Mouse (Mus musculus) kidney, adult 2 months (tissue): ENCODE measurements around the gene Hdac5.

Experiments
- CTCF ChIP-seq: fragments of 200-500 bp; conservative IDR thresholded peaks from 2 replicates; pipeline ENCODE4 v1.5.1; 2011; ENCODE audit warnings: low read depth, mild to moderate bottlenecking, control low read depth, low read length, moderate library complexity, mixed read lengths; ENCODE audit not compliant: insufficient read depth, insufficient read length
- POLR2A ChIP-seq: fragments of 200-500 bp; IDR thresholded peaks from one replicate; pipeline ENCODE4 v1.6.1; 2011; ENCODE audit warnings: low read depth, low read length, control low read depth

DNA sequence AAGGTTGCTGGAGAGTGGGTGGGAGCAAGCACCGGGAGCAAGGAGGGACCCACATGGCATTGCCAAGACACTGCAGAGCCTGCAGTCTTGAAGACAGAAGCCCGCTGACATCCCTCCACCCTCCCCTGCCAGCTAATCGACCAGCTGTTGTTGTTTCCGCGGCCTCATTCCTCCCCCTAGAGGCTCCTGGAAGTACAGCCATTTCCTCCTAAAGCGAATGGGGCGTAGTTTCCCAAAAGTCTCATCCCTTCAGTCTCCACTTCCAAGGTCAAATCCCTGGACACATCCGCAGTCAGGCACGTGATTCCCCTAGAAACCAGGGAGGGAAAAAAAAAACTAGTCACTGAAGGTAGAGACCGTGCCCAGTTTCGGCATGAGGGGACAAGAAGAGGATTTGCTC, 37.5 kb upstream of the Hdac5 start:
- TF ChIP-seq CTCF (peak; percentile 84), POLR2A (no peak)
